Mouse (Mus musculus) testis, adult 2 months (tissue): ENCODE data around the gene Necap1. TPM values are rescaled to one million over a fixed set of nuclear protein-coding genes. Genes with fewer than 3 reads are reported as not detected.

Source experiments
- H3K27ac ChIP-seq: fragments of 200-500 bp; 2 replicates; pipeline ENCODE4 v1.5.1; 2012; ENCODE audit warnings: low read depth, low read length; ENCODE audit not compliant: control insufficient read depth, insufficient read depth
- H3K27me3 ChIP-seq: fragments of 200-500 bp; 2 replicates; pipeline ENCODE4 v1.6.1; 2012; ENCODE audit warnings: mild to moderate bottlenecking, low read length, moderate library complexity; ENCODE audit not compliant: control insufficient read depth, insufficient read depth
- H3K36me3 ChIP-seq: fragments of 200-500 bp; 2 replicates; pipeline ENCODE4 v1.6.1; 2012; ENCODE audit warnings: mild to moderate bottlenecking, low read length; ENCODE audit not compliant: control insufficient read depth, insufficient read depth
- H3K4me1 ChIP-seq: fragments of 200-500 bp; 2 replicates; pipeline ENCODE4 v1.6.1; 2012; ENCODE audit warnings: low read length; ENCODE audit not compliant: control insufficient read depth, insufficient read depth
- H3K4me3 ChIP-seq: fragments of 200-500 bp; 2 replicates; pipeline ENCODE4 v1.5.1; 2012; ENCODE audit warnings: low read depth, mild to moderate bottlenecking, low read length, moderate library complexity, mixed read lengths; ENCODE audit not compliant: control insufficient read depth
- CTCF ChIP-seq: fragments of 200-500 bp; IDR thresholded peaks from 2 replicates; pipeline ENCODE4 v1.5.1; 2012; ENCODE audit warnings: low read depth, mild to moderate bottlenecking, inconsistent platforms, low read length, moderate library complexity; ENCODE audit not compliant: control insufficient read depth, insufficient read depth, insufficient replicate concordance
- POLR2A ChIP-seq: fragments of 200-500 bp; IDR thresholded peaks from 2 replicates; pipeline ENCODE4 v1.6.1; 2012; ENCODE audit warnings: low read depth, mild to moderate bottlenecking, inconsistent platforms, low read length, moderate library complexity; ENCODE audit not compliant: control insufficient read depth
- polyA plus RNA-seq: library from polyadenylated mRNA; depleted of rRNA; stranded (reverse); fragments of >200 nt; gene quantifications from 2 replicates; pipeline ENCODE4 v1.2.3, GENCODE M21; 2012; rRNA removed

The Necap1 gene
- polyA plus RNA-seq, 1 experiment = 13.2 TPM

- TF ChIP-seq POLR2A (no peak), CTCF (peak; percentile 51; the same call in 1 of the 2 replicates)
- H3K4me1 ChIP-seq = no peaks in the 10 kb centered on the region
- H3K27ac ChIP-seq = no peak overlapping the region
- no peak overlapping the region for H3K4me3 ChIP-seq
- peaks cover 1% of the 10 kb centered on the region; the same call in 1 of the 2 replicates for H3K36me3 ChIP-seq
- no peaks in the 10 kb centered on the region for H3K27me3 ChIP-seq
Observed at GRCm38 (mm10) chr6:122892442-122893049, 18.3 kb downstream of the Necap1 start.

- Histone ChIP-seq H3K36me3 (no peaks in the 10 kb centered on the region), H3K27me3 (no peaks in the 10 kb centered on the region), H3K4me1 (no peaks in the 10 kb centered on the region), H3K4me3 (no peak overlapping the region), H3K27ac (no peak overlapping the region)
- TF ChIP-seq CTCF = no peak
- no peak for TF ChIP-seq POLR2A
Observed at GRCm38 (mm10) chr6:122919922-122920321, 45.6 kb downstream of the Necap1 start.

GRCm38 (mm10) chr6:122921451-122921850 is 47.2 kb downstream of the Necap1 start, which contains the start of gene Clec4a1:
Gene Clec4a1, plus strand, starts transcription at chr6:122921848.
- no peak within 1 kb of the TSS for H3K4me3 ChIP-seq
- no peaks in the 10 kb centered on the region for H3K27me3 ChIP-seq
- H3K27ac ChIP-seq = no peak within 1 kb of the TSS
- TF ChIP-seq POLR2A = no peak
- no peak for TF ChIP-seq CTCF
- H3K36me3 ChIP-seq = no peaks in the 10 kb centered on the region
- H3K4me1 ChIP-seq = no peaks in the 10 kb centered on the region

GRCm38 (mm10) chr6:122934845-122935244 is 60.6 kb downstream of the Necap1 start:
- TF ChIP-seq CTCF (no peak), POLR2A (no peak)

More at GRCm38 (mm10) chr6:122934845-122935244, 60.6 kb downstream of the Necap1 start:
- H3K4me1 ChIP-seq = no peaks in the 10 kb centered on the region
- H3K36me3 ChIP-seq = no peaks in the 10 kb centered on the region
- H3K27me3 ChIP-seq = no peaks in the 10 kb centered on the region
- H3K4me3 ChIP-seq = no peak overlapping the region
- no peak overlapping the region for H3K27ac ChIP-seq

Other genes starting within 250 kb of the Necap1 start
- 0.17 TPM in 1 of 2 replicates, not detected in the other for gene Dppa3, start 248.1 kb upstream of the Necap1 start, polyA plus RNA-seq
- 0.08 and 0.10 TPM in 2 replicates for gene Nanog, start 167.0 kb upstream of the Necap1 start, polyA plus RNA-seq
- 703 and 947 TPM in 2 replicates for gene Slc2a3, start 72.8 kb upstream of the Necap1 start, polyA plus RNA-seq
- gene Foxj2, start 54.6 kb upstream of the Necap1 start, polyA plus RNA-seq = 3.0 and 3.7 TPM in 2 replicates
- gene C3ar1, start 18.3 kb upstream of the Necap1 start, polyA plus RNA-seq = 0.60 and 0.67 TPM in 2 replicates
- gene Clec4a1, start 47.4 kb downstream of the Necap1 start, polyA plus RNA-seq = 0.48 and 0.58 TPM in 2 replicates
- gene Clec4a3, start 78.0 kb downstream of the Necap1 start, polyA plus RNA-seq = 0.32 TPM in 1 of 2 replicates, not detected in the other
- 0.19 TPM in 1 of 2 replicates, not detected in the other for gene Clec4a4, start 115.9 kb downstream of the Necap1 start, polyA plus RNA-seq
- 0.26 and 0.32 TPM in 2 replicates for gene Clec4b1, start 175.5 kb downstream of the Necap1 start, polyA plus RNA-seq
- 3.9 and 4.1 TPM in 2 replicates for gene Clec4a2, start 232.0 kb downstream of the Necap1 start, polyA plus RNA-seq